Mouse (Mus musculus) induced T-regulatory cell, adult 2 months (primary cell): Measurements from ENCODE around the gene Amn1.
"Not testable (repeated sequence)": the region's sequence is repeated elsewhere in the genome, so short reads cannot be mapped to it uniquely, and the experiment has no call there.

ENCODE experiments used
- DNase-seq: peaks from one replicate; pipeline ENCODE4 v3.0.0-alpha.2; 2012; ENCODE audit warnings: low read depth

Gene Amn1

GRCm38 (mm10) chr6:149154116-149155030 is 34.1 kb downstream of the Amn1 start:
- no peak for DNase-seq

- no peak for DNase-seq
Observed at GRCm38 (mm10) chr6:149153473-149154115, 34.9 kb downstream of the Amn1 start.

DNA sequence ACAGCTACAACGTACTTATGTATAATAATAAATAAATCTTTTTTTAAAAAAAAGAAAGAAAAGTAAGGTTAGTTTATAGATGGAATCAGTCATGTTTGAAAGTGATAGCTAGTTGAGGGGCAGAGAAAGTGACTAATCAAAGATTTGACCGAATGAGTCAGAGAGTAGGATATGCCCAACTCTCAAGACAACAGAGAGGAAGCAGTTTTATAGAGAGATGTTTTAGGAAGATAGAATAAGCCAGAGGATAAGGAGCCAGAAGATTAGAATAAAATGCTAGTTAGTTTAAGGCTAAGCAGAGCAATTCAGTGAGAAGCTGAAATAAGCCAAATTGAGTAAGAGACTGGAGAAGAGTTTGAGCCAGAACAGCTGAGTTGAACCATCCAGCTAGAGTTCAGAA is 36.4 kb downstream of the Amn1 start:
- DNase-seq, result no peak

GRCm38 (mm10) chr6:149148436-149149229 is 39.9 kb downstream of the Amn1 start:
- DNase-seq, result no peak

- no peak for DNase-seq
Observed at GRCm38 (mm10) chr6:149145143-149145542, 43.4 kb downstream of the Amn1 start.

DNA sequence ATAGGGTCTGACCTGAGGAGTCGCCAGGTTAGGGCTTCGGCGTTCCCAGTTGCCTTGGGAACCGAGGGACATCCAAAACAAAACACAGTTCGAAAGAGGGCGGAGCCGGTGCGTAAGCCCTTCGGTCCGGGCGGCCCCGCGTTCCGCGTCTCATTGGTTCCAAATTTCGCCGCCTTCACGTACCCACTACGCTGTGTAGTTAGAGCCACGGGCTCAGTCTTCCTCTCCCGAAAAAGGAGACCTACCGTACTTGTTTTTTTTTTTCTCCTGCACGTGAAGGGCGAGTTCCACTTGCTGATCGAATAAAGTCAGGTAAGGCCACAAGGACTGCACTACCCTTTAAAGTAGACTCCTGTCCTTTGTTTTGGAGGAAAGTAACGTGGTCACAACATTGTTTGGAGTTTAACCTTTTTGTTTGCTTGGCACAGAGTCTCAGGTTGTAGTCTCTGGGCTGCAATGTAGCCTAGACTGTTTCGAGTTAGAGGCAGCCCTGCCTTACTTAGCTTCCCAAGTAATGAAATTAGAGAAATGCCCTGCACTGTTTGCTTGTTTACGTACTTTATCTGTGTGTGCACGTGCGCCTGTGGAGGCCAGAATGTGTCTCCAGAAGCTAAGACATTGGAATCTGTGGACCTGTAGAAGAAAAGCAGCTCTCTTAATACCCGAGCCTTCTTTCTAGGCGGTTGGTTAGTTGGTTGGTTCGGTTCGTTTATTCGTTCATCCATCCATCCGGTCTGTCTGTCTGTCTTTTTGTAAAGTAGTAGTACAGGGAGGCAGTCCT is 46.9 kb downstream of the Amn1 start:
- peak; percentile 96 for DNase-seq

- peak; percentile 24 for DNase-seq
Observed at GRCm38 (mm10) chr6:149139471-149139870, 49.0 kb downstream of the Amn1 start, which contains the start of gene Etfbkmt. TSS of gene Etfbkmt (plus strand) at chr6:149139849.

- peak; percentile 56 for DNase-seq
Observed at GRCm38 (mm10) chr6:149139011-149139410, 49.5 kb downstream of the Amn1 start.

- DNase-seq, result no peak
Observed at GRCm38 (mm10) chr6:149137936-149138335, 50.6 kb downstream of the Amn1 start.

GRCm38 (mm10) chr6:149135631-149136030 is 52.9 kb downstream of the Amn1 start:
- no peak for DNase-seq

GRCm38 (mm10) chr6:149134391-149135150 is 53.9 kb downstream of the Amn1 start:
- no peak for DNase-seq

DNA sequence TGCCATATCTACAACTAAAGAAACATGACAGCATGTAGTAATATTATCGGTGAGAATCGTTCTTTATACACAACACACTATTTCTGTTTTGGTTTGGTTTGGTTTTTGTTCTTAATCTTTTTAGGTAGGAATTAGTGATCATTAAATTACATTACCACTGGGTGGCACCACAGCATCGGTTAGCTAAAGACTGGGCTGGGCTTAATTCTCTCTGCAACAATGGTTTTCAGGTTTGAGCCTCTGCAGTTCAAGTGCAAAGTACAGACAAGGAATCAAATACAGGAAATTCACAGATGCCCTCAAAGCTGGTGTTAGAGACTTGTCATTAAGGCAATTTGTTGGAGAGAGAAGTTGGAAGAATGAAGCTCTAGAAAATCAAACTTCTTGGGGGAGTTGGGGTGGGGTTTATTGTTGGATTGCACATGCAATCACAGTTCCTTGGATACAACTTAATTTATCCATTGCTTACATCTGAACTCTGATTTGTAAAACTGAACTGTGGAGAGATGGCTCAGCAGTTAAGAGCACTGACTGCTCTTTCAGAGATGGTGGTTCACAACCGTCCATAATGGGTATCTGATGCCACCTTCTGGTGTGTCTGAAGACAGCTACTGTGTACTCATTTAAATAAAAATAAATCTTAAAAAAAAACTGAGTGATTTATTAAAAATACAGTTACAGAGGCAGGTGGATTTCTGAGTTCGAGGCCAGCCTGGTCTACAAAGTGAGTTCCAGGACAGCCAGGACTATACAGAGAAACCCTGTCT is 56.0 kb downstream of the Amn1 start:
- peak; percentile 91 for DNase-seq

GRCm38 (mm10) chr6:149131111-149131510 is 57.4 kb downstream of the Amn1 start:
- DNase-seq, result no peak

DNA sequence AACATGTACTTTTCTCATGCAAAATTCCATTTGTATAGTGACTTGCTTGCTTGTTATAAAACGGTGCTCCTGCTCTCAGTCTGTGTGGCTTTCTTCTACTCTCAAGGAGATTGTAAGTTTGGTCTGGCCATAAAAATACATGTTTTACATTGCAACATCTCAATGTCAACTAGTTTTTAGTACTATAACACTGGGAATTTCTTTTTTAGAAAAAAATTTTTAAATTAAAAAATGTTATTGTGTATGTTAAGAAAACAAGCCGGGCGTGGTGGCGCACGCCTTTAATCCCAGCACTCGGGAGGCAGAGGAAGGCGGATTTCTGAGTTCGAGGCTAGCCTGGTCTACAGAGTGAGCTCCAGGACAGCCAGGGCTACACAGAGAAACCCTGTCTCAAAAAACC is 58.6 kb downstream of the Amn1 start, which contains the start of gene Gm10203:
Gene Gm10203, plus strand, starts transcription at position 301 of the 400 bp plus-strand sequence.
- DNase-seq, result not testable (repeated sequence)

DNA sequence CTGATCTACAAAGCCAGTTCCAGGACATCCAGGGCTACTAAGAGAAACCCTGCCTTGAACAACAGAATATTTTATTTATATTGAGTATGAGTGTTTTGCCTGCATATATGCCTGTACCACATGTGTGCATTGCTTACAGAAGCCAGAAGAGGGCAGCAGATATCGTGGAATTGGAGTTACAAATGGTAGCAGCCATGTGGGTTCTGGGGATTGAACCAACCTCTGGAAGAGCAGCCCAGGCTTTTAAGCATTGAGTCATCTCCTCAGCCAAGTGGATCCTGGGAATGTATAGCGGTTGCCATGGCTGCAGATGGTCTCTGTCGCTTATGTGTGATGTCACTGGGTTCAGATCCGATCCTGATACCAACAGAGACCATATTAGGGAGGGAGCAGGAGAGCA is 61.8 kb downstream of the Amn1 start:
- peak; percentile 84 for DNase-seq

- DNase-seq, result no peak
Observed at GRCm38 (mm10) chr6:149123042-149123441, 65.5 kb downstream of the Amn1 start.

DNA sequence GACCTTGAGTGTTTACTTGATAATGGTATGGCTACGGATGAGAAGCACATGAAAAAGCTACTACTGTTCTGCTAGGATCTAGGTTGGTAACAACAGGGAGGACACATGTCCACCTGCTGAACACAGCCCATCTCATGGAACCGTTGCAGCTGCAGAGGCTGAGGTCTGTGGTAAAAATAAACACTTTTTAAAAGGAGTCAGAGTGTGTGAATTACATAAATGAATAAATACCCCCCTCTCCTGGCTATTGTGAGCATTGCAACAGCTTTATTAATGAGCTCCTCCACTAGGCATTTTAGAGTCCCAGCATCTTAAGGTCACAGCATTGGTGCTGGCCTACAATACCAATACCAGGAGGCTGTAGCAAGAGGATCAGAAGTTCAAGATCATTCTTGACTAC is 68.7 kb downstream of the Amn1 start:
- peak; percentile 83 for DNase-seq

DNA sequence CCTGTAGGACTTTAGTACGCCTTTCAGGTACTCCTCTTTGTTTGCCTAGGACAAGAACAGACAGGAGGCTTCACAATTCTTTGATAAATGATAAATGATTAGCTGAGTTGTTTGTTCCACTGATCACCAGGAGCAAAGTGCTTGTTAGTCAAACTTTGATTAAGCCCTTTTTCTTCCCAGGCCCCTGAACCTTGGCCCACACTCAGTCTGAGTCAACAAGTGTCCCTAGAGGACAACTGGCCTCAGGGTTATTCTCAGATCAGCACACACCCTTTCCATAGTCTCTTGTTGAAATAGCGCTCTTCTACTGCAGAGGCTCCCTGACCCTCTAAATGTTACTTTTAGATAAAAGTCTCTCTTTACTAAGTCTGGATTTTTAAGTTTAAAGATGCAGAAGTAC is 69.6 kb downstream of the Amn1 start:
- no peak for DNase-seq

DNA sequence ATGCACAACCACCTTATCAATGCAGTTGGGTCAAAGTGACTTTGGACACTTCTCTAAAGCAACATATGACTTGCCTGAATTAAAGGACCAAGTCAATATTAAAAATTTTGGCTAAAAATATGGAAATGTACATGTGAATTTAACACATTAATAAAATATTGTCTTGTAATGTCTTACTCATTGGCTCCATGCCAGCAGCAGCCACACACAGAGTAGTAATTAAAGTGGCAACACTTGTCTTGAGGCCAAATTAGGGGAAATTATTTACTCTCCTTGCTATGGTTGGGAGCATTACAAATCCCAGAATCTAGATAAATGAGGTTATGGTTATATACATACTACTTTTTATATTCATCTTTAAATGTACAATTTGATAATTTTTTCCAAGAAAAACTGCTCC is 71.5 kb downstream of the Amn1 start:
- no peak for DNase-seq

DNA sequence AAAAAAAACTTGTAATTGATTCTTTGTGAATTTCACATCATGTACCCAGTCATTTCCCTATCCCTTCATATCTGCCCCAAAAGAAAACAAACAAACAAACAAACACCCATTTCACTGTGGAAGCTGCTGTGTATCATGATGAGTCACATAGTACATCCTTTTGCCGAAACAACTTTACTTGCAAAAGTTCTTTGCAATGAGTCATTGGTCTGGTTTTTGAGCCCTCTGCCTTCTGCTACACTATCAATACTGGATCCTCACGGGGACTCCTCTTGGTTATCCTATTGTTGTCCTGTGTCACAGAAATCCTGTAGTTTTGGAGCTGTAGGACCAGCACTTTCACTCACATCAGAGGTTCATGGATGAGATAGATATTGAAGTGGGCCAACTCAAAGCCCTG is 79.6 kb downstream of the Amn1 start:
- DNase-seq, result no peak
